ENCODE assay signal across 8 mouse cellular contexts in the genomic region with DNA sequence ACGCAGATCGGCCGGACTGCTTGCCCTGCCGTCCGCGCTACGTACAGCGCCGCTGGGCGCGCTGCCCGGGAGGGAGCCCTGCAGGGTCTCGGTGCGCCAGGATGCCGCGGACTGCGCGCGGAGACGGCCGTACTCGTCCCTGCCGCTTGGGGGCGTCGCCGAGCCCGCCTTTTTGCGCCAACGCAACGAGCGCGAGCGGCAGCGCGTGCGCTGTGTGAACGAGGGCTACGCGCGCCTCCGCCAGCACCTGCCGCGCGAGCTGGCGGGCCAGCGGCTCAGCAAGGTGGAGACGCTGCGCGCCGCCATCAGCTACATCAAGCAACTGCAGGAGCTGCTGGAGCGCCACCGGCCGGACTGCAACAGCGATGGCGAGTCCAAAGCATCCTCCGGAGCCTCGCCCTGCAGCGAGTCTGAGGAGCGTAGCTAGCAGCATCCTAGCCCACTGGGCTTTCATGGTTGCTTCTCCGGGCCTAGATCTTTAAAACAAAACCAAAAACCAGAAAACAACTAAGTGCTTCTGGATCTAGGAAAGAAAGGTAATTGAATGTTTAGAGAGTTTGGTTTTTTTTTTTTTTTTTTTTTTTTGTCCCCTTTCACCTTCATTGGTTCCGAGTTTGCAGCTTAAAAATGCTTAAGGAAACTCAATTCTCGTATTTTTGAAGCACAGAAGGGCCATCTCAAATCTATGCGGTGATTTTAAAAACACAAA. TPM values are rescaled to one million over a fixed set of nuclear protein-coding genes. Genes with fewer than 3 reads are reported as not detected.
DNase-seq lines count a peak whose midpoint lies in the region; ATAC-seq and TF ChIP-seq lines count a peak whose summit lies in the region.

No protein-coding gene starts in this region.

- DNase-seq in heart, adult 2 months, result peak; percentile 58 to 60
- DNase-seq in heart, adult 11 months, result no peak
- peak; percentile 91 for DNase-seq in embryo, embryonic 11 days
- peak; percentile 80 for DNase-seq in kidney, postnatal 14 days
- peak; percentile 59 for DNase-seq in liver, embryonic 11.5 days (ENCODE audit: low spot score)
- DNase-seq in natural killer cell, adult 2 months (ENCODE audit: low spot score in 2 of 2), result peak; percentile 26 to 69

- TF ChIP-seq POLR2A in heart, adult 2 months (IDR thresholded peaks at IDR 0.05; ENCODE audit: insufficient read depth, low read depth, low read length), result no peak

- intact Hi-C loops in heart, adult 2 months (cut with DNase I), result no loop called here

- peak; percentile 58 for TF ChIP-seq CTCF in heart, adult 2 months (IDR thresholded peaks at IDR 0.05)

- peak overlapping the region; percentile 54 for H3K4me3 ChIP-seq in heart, adult 2 months
- H3K4me3 ChIP-seq in heart, embryonic 14.5 days (ENCODE audit: control insufficient read depth in 1 of 2, insufficient read depth in 1 of 2, low read depth in 1 of 2, low read length in 2 of 2), result peak overlapping the region; percentile 52 to 62
- peak overlapping the region; percentile 59 for H3K4me3 ChIP-seq in liver, embryonic 11.5 days (ENCODE audit: low read depth, low read length)
- H3K4me3 ChIP-seq in stomach, embryonic 14.5 days (ENCODE audit: low read depth, low read length), result peak overlapping the region; percentile 42

- H3K4me1 ChIP-seq in heart, adult 2 months (ENCODE audit: control insufficient read depth, insufficient read depth, low read length), result no peaks in the 10 kb centered on the region; the same call in 1 of the 2 replicates
- H3K4me1 ChIP-seq in heart, embryonic 14.5 days (ENCODE audit: control insufficient read depth in 2 of 2, insufficient read depth in 2 of 2, low read length in 2 of 2), result peaks cover 0 to 8% of the 10 kb centered on the region in 2 experiments; a peak in 2 of 4 replicates
- peaks cover 2% of the 10 kb centered on the region; the same call in 1 of the 2 replicates for H3K4me1 ChIP-seq in liver, embryonic 11.5 days (replicated peaks; ENCODE audit: control insufficient read depth, insufficient read depth, low read length)
- peaks cover 3% of the 10 kb centered on the region; the same call in 1 of the 2 replicates for H3K4me1 ChIP-seq in stomach, embryonic 14.5 days (ENCODE audit: control insufficient read depth, insufficient read depth, low read length)

- H3K27ac ChIP-seq in heart, adult 2 months, result no peak overlapping the region
- no peak overlapping the region for H3K27ac ChIP-seq in heart, embryonic 14.5 days (replicated peaks in 1 of 2; ENCODE audit: control insufficient read depth in 1 of 2, insufficient read depth in 1 of 2, low read depth in 2 of 2, low read length in 2 of 2)
- H3K27ac ChIP-seq in liver, embryonic 11.5 days (ENCODE audit: low read depth, low read length), result no peak overlapping the region
- no peak overlapping the region for H3K27ac ChIP-seq in stomach, embryonic 14.5 days (ENCODE audit: low read length)

- H3K79me2 ChIP-seq in heart, adult 2 months (replicated peaks; ENCODE audit: control insufficient read depth, insufficient read depth, low read length), result no peaks in the 10 kb centered on the region

- H3K27me3 ChIP-seq in heart, adult 2 months (ENCODE audit: control insufficient read depth, insufficient read depth, low read length), result peaks cover 2% of the 10 kb centered on the region; the same call in 1 of the 2 replicates
- H3K27me3 ChIP-seq in heart, embryonic 14.5 days (ENCODE audit: control insufficient read depth, insufficient read depth, low read length), result peaks cover 29% of the 10 kb centered on the region
- H3K27me3 ChIP-seq in liver, embryonic 11.5 days (replicated peaks; ENCODE audit: control insufficient read depth, insufficient read depth, low read length), result peaks cover 28% of the 10 kb centered on the region
- 0 out of 2 replicates have a peak, but pooled peaks cover 5% of the 10 kb centered on the region for H3K27me3 ChIP-seq in stomach, embryonic 14.5 days (ENCODE audit: control insufficient read depth, insufficient read depth, low read length)

- 2% methylated on average over 63 of the region's 63 CpGs for WGBS in heart, adult 2 months
- 2% methylated on average over 63 of the region's 63 CpGs for WGBS in heart, embryonic 14.5 days
- 1% methylated on average over 63 of the region's 63 CpGs for WGBS in liver, embryonic 11.5 days
- 1% methylated on average over 63 of the region's 63 CpGs for WGBS in stomach, embryonic 14.5 days

- ATAC-seq in heart, embryonic 14.5 days (ENCODE audit: insufficient number of reproducible peaks, insufficient read depth, low FRiP score, low read depth), result no peak
- ATAC-seq in liver, embryonic 11.5 days (replicated peaks; ENCODE audit: low FRiP score), result peak; percentile 47; the same call in 1 of the 2 replicates
- ATAC-seq in stomach, embryonic 14.5 days (ENCODE audit: insufficient number of reproducible peaks, insufficient read depth, low FRiP score, low read depth), result peak; percentile 85

- H3K9me3 ChIP-seq in heart, embryonic 14.5 days (ENCODE audit: control insufficient read depth, low read length), result no peaks in the 10 kb centered on the region
- no peaks in the 10 kb centered on the region for H3K9me3 ChIP-seq in liver, embryonic 11.5 days (ENCODE audit: control insufficient read depth, low read length)
- no peaks in the 10 kb centered on the region for H3K9me3 ChIP-seq in stomach, embryonic 14.5 days (ENCODE audit: control insufficient read depth, low read depth, low read length)

- H3K9ac ChIP-seq in heart, adult 2 months (ENCODE audit: low read depth, low read length), result peak overlapping the region; percentile 67
- peak overlapping the region; percentile 59 for H3K9ac ChIP-seq in heart, embryonic 14.5 days (ENCODE audit: low read length)
- H3K9ac ChIP-seq in liver, embryonic 11.5 days (ENCODE audit: low read depth, low read length), result no peak overlapping the region
- no peak overlapping the region; the same call in 1 of the 2 replicates for H3K9ac ChIP-seq in stomach, embryonic 14.5 days (replicated peaks; ENCODE audit: low read depth, low read length)

- TF ChIP-seq EP300 in heart, adult 2 months (IDR thresholded peaks at IDR 0.05; ENCODE audit: insufficient read depth, low read depth, low read length), result no peak

- peak overlapping the region; percentile 98 for H3K4me2 ChIP-seq in heart, embryonic 14.5 days (ENCODE audit: low read length)
- H3K4me2 ChIP-seq in liver, embryonic 11.5 days, result peak overlapping the region; percentile 95
- H3K4me2 ChIP-seq in stomach, embryonic 14.5 days (replicated peaks; ENCODE audit: low read depth, low read length), result peak overlapping the region; percentile 90

- H3K36me3 ChIP-seq in heart, adult 2 months (ENCODE audit: control insufficient read depth, insufficient read depth, low read length), result no peaks in the 10 kb centered on the region
- no peaks in the 10 kb centered on the region for H3K36me3 ChIP-seq in heart, embryonic 14.5 days (ENCODE audit: control insufficient read depth, insufficient read depth, low read length)
- H3K36me3 ChIP-seq in liver, embryonic 11.5 days (ENCODE audit: control insufficient read depth, insufficient read depth, low read length), result no peaks in the 10 kb centered on the region
- H3K36me3 ChIP-seq in stomach, embryonic 14.5 days (ENCODE audit: control insufficient read depth, insufficient read depth, low read length), result no peaks in the 10 kb centered on the region

RNA-seq across cellular contexts. Expression of gene Ascl4, which starts 1.2 kb away (rescaled TPM):
- total RNA-seq in heart, adult 2 months (2021), result not detected
- not detected in 2 replicates for polyA plus RNA-seq in heart, adult 2 months (2012; rRNA removed)
- not detected in 2 replicates for polyA plus RNA-seq in heart, embryonic 14.5 days (2014; fragmentation: Nextera tagmentation; extraction: Ambion mirVana)
- 0.17 TPM in 1 of 2 replicates, not detected in the other for polyA plus RNA-seq in liver, embryonic 11.5 days (2014; fragmentation: Nextera tagmentation; extraction: Ambion mirVana)
- polyA plus RNA-seq in stomach, embryonic 14.5 days (2014; fragmentation: Nextera tagmentation; extraction: Ambion mirVana), result 0.24 and 0.48 TPM in 2 replicates

RNA-seq across cellular contexts. Expression of gene Prdm4, which starts 11.7 kb away (rescaled TPM):
- 10 to 100 TPM; 10.6 to 11.6 TPM for total RNA-seq in heart, adult 2 months (2021)
- 12.7 and 20.6 TPM in 2 replicates for polyA plus RNA-seq in heart, adult 2 months (2012; rRNA removed)
- 15.2 and 16.0 TPM in 2 replicates for polyA plus RNA-seq in heart, embryonic 14.5 days (2014; fragmentation: Nextera tagmentation; extraction: Ambion mirVana)
- polyA plus RNA-seq in liver, embryonic 11.5 days (2014; fragmentation: Nextera tagmentation; extraction: Ambion mirVana), result 16.4 and 17.9 TPM in 2 replicates
- 22.1 and 23.4 TPM in 2 replicates for polyA plus RNA-seq in stomach, embryonic 14.5 days (2014; fragmentation: Nextera tagmentation; extraction: Ambion mirVana)

RNA-seq across cellular contexts. Expression of gene Rtcb, which starts 29.0 kb away (rescaled TPM):
- total RNA-seq in heart, adult 2 months (2021), result 10 to 100 TPM; 70.0 to 76.7 TPM
- 38.8 and 69.8 TPM in 2 replicates for polyA plus RNA-seq in heart, adult 2 months (2012; rRNA removed)
- polyA plus RNA-seq in heart, embryonic 14.5 days (2014; fragmentation: Nextera tagmentation; extraction: Ambion mirVana), result 107 TPM in 2 replicates
- polyA plus RNA-seq in liver, embryonic 11.5 days (2014; fragmentation: Nextera tagmentation; extraction: Ambion mirVana), result 161 and 175 TPM in 2 replicates
- 153 and 172 TPM in 2 replicates for polyA plus RNA-seq in stomach, embryonic 14.5 days (2014; fragmentation: Nextera tagmentation; extraction: Ambion mirVana)

Comparison
In these comparisons a context has a peak if more than half of its experiments do, and no peak if none do; other contexts are left out.
1. H3K9ac ChIP-seq: peak in heart, adult 2 months (single experiment) and heart, embryonic 14.5 days (single experiment); none in liver, embryonic 11.5 days (single experiment) and stomach, embryonic 14.5 days (single experiment).
2. Peak in every context shown above with its lines, with median percentiles within 50 percentile points of each other: H3K4me3 ChIP-seq and H3K4me2 ChIP-seq.